Mouse (Mus musculus) ZHBTc4 (cell line): ENCODE data around the gene Drp2.

Experiments used
- DNase-seq: peaks from one replicate; pipeline ENCODE4 v3.0.0-alpha.2; 2011; ENCODE audit warnings: low read depth, low spot score

The Drp2 gene

GRCm38 (mm10) chrX:134403863-134404583, at the start of gene Drp2:
Gene Drp2 (plus strand): TSS chrX:134404551.
- DNase-seq, result no peak

GRCm38 (mm10) chrX:134359336-134359735, 45.0 kb upstream of the Drp2 start:
- no peak for DNase-seq

- no peak for DNase-seq
Observed at GRCm38 (mm10) chrX:134362156-134362555, 42.2 kb upstream of the Drp2 start.

GRCm38 (mm10) chrX:134365421-134365820, 38.9 kb upstream of the Drp2 start:
- no peak for DNase-seq

GRCm38 (mm10) chrX:134366547-134366946, 37.8 kb upstream of the Drp2 start:
- DNase-seq, result no peak

GRCm38 (mm10) chrX:134371279-134371678, 33.1 kb upstream of the Drp2 start:
- peak; percentile 46 for DNase-seq

GRCm38 (mm10) chrX:134374190-134374589, 30.2 kb upstream of the Drp2 start:
- DNase-seq, result no peak

- no peak for DNase-seq
Observed at GRCm38 (mm10) chrX:134384896-134385295, 19.5 kb upstream of the Drp2 start.

GRCm38 (mm10) chrX:134398972-134399371, 5.4 kb upstream of the Drp2 start:
- no peak for DNase-seq

- DNase-seq, result no peak
Observed at GRCm38 (mm10) chrX:134404584-134404955, 219 bp downstream of the Drp2 start.

GRCm38 (mm10) chrX:134409354-134409900, 5.1 kb downstream of the Drp2 start:
- no peak for DNase-seq

- no peak for DNase-seq
Observed at GRCm38 (mm10) chrX:134412096-134412495, 7.7 kb downstream of the Drp2 start.

- DNase-seq, result no peak
Observed at GRCm38 (mm10) chrX:134420097-134420496, 15.7 kb downstream of the Drp2 start.

GRCm38 (mm10) chrX:134424263-134424662, 19.9 kb downstream of the Drp2 start:
- no peak for DNase-seq

- DNase-seq, result no peak
Observed at GRCm38 (mm10) chrX:134425798-134426197, 21.4 kb downstream of the Drp2 start.

- DNase-seq, result no peak
Observed at GRCm38 (mm10) chrX:134426819-134427218, 22.5 kb downstream of the Drp2 start.

GRCm38 (mm10) chrX:134427307-134427706, 23.0 kb downstream of the Drp2 start:
- DNase-seq, result peak; percentile 12

GRCm38 (mm10) chrX:134474988-134475710, 70.8 kb downstream of the Drp2 start:
- DNase-seq, result peak; percentile 88

- DNase-seq, result peak; percentile 2
Observed at GRCm38 (mm10) chrX:134476290-134476689, 71.9 kb downstream of the Drp2 start, which contains the start of gene Taf7l. Gene Taf7l (minus strand): TSS chrX:134476490.

GRCm38 (mm10) chrX:134481720-134482119, 77.4 kb downstream of the Drp2 start:
- DNase-seq, result no peak

- no peak for DNase-seq
Observed at GRCm38 (mm10) chrX:134500651-134501050, 96.3 kb downstream of the Drp2 start.
